Mouse (Mus musculus): ENCODE data around the gene Cd3d. TPM values are rescaled to one million over a fixed set of nuclear protein-coding genes. Genes with fewer than 3 reads are reported as not detected.

Cd3d gene
- total and polyA plus RNA-seq, 2 experiments from 2014 or later: not detected

DNA sequence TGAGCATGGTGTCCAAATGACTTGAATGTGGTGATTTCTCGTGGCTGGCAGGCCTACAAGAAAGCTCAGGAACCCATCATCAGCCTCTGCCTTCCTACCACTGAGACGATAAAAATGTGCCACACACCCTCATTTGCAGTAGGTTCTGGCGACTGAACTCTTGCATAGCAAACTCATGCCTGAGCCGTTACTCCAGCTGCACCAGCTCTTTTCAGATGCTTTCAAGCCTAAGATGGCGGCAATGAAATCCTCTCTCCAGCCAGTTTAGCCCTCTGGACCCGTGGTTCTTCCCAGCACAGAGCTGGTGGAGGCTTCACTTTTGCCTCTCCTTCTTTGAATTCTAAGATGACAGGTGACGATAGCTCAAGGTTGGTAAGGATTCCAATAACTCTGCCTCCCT lies 1.8 kb upstream of the Cd3d start:
- 68% methylated on average over 7 of the region's 7 CpGs for WGBS
- Histone ChIP-seq H3K36me3 (ENCODE audit: insufficient read depth, low read length) (no peaks in the 10 kb centered on the region), H3K9me3 (ENCODE audit: low read length) (no peaks in the 10 kb centered on the region), H3K4me3 (ENCODE audit: low read depth, low read length) (no peak overlapping the region), H3K4me2 (ENCODE audit: low read depth, low read length, poor library complexity, severe bottlenecking) (no peak overlapping the region), H3K4me1 (ENCODE audit: insufficient read depth, low read length) (no peaks in the 10 kb centered on the region), H3K9ac (replicated peaks; ENCODE audit: low read length, poor library complexity, severe bottlenecking) (no peak overlapping the region), H3K27ac (ENCODE audit: low read depth, low read length) (no peak overlapping the region), H3K27me3 (ENCODE audit: insufficient read depth, low read length) (peaks cover 4% of the 10 kb centered on the region)
- ATAC-seq (ENCODE audit: low FRiP score) (no peak), DNase-seq (ENCODE audit: low spot score) (no peak)
- TF ChIP-seq CTCF (IDR thresholded peaks at IDR 0.05): no peak

DNA sequence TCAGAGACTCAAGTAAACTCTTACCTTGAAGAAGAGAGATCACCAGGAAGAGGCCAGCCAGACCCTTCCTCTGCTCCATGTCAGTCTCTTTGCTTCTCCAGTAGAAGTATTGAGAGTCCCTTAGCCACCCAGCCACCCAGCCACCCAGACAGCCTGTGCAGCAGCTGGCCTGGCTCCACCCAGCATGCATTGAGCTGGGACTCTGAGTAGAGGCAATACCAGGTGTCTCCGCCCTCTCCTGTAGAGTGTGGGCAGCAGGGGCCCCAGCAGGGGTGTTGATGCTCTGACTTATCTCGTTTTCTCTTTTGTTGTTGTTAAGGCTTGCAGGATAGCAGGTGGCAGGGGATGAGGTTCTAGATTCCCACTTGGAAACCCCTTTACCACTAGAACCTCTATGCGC lies 1.3 kb upstream of the Cd3d start, which contains the start of gene Cd3g:
Gene Cd3g (minus strand): TSS at position 190 of the 400 bp plus-strand sequence.
- 78% methylated on average over 3 of the region's 3 CpGs for WGBS
- ATAC-seq (ENCODE audit: low FRiP score) (no peak), DNase-seq (ENCODE audit: low spot score) (no peak)
- H3K9ac ChIP-seq (replicated peaks; ENCODE audit: low read length, poor library complexity, severe bottlenecking): no peak within 1 kb of the TSS
- TF ChIP-seq CTCF (IDR thresholded peaks at IDR 0.05): no peak
- H3K27me3 ChIP-seq (ENCODE audit: insufficient read depth, low read length): peaks cover under 1% of the 10 kb centered on the region
- no peak within 1 kb of the TSS for H3K4me2 ChIP-seq (ENCODE audit: low read depth, low read length, poor library complexity, severe bottlenecking)
- H3K4me1 ChIP-seq (ENCODE audit: insufficient read depth, low read length): no peaks in the 10 kb centered on the region
- H3K36me3 ChIP-seq (ENCODE audit: insufficient read depth, low read length): no peaks in the 10 kb centered on the region
- H3K4me3 ChIP-seq (ENCODE audit: low read depth, low read length): no peak within 1 kb of the TSS
- no peak within 1 kb of the TSS for H3K27ac ChIP-seq (ENCODE audit: low read depth, low read length)
- H3K9me3 ChIP-seq (ENCODE audit: low read length): no peaks in the 10 kb centered on the region

DNA sequence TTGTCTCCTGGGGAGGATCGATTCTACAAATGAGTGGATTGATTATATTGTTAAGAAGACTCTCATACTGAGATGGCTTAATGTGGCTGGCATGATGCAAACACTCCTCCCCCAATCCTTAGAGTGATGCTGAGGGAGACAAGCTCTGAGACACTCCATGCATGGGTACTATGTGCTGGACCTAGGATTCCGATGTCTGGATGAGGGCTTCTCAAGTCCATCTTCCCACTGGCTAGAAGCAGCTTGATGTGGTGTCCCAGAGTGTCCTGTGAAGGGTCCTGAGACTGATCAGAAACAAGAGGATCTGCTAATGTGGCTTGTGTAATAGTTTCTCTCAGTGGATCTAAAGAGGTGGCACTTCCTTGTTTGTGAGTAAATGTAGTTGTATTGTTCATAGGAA lies 482 bp upstream of the Cd3d start:
- no peak for TF ChIP-seq CTCF (IDR thresholded peaks at IDR 0.05)
- Histone ChIP-seq H3K27ac (ENCODE audit: low read depth, low read length) (no peak overlapping the region), H3K36me3 (ENCODE audit: insufficient read depth, low read length) (no peaks in the 10 kb centered on the region), H3K9ac (replicated peaks; ENCODE audit: low read length, poor library complexity, severe bottlenecking) (no peak overlapping the region), H3K4me1 (ENCODE audit: insufficient read depth, low read length) (no peaks in the 10 kb centered on the region), H3K9me3 (ENCODE audit: low read length) (no peaks in the 10 kb centered on the region), H3K4me3 (ENCODE audit: low read depth, low read length) (no peak overlapping the region), H3K4me2 (ENCODE audit: low read depth, low read length, poor library complexity, severe bottlenecking) (no peak overlapping the region), H3K27me3 (ENCODE audit: insufficient read depth, low read length) (no peaks in the 10 kb centered on the region; the same call in 1 of the 2 replicates)
- DNase-seq (ENCODE audit: low spot score): no peak
- no peak for ATAC-seq (ENCODE audit: low FRiP score)
- WGBS: 94% methylated on average over 2 of the region's 2 CpGs

DNA sequence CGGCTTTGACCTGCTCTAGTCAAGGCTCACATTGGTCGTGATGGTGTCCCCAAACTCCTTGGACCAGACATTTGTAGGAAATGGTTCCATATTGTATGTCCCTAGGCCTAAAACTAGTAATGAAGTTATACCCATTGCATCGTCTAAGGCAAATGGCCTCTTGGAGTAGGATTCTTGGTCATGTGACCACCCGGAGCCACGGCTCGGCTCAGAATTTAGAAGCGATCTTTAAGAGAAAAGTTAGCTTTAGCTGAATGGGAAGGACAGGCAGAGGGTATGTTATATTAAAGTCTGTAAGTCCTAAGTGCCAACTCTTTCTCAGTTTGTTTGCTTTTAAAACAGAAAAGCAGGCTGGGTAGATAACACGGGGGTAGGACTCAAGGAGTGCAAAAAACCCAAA lies 495 bp downstream of the Cd3d start:
- ATAC-seq (ENCODE audit: low FRiP score) (no peak), DNase-seq (ENCODE audit: low spot score) (no peak)
- H3K27ac ChIP-seq (ENCODE audit: low read depth, low read length): no peak overlapping the region
- no peaks in the 10 kb centered on the region for H3K9me3 ChIP-seq (ENCODE audit: low read length)
- H3K4me3 ChIP-seq (ENCODE audit: low read depth, low read length): no peak overlapping the region
- no peaks in the 10 kb centered on the region for H3K4me1 ChIP-seq (ENCODE audit: insufficient read depth, low read length)
- no peak overlapping the region for H3K9ac ChIP-seq (replicated peaks; ENCODE audit: low read length, poor library complexity, severe bottlenecking)
- 87% methylated on average over 8 of the region's 8 CpGs for WGBS
- TF ChIP-seq CTCF (IDR thresholded peaks at IDR 0.05): no peak
- H3K27me3 ChIP-seq (ENCODE audit: insufficient read depth, low read length): no peaks in the 10 kb centered on the region; the same call in 1 of the 2 replicates
- no peak overlapping the region for H3K4me2 ChIP-seq (ENCODE audit: low read depth, low read length, poor library complexity, severe bottlenecking)
- no peaks in the 10 kb centered on the region for H3K36me3 ChIP-seq (ENCODE audit: insufficient read depth, low read length)

DNA sequence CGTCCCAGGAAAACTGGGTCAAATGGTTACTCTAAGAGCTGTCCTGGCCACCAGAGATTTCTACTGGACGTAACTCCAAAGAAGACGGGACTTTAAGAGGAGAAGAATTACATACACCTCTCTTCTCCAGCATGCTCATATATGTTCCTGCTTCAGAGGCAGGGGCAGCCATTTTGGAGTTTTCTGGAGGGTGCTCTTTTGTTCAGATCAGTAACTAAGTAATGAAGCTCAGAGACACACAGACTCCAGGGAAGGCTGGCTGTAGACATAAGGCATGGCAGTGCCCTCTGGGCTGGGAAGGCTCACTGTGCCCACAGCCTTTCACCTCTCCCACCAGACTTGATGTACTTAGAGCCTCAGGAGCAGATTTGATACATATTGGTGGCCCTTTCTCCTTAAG lies 945 bp downstream of the Cd3d start:
- DNase-seq (ENCODE audit: low spot score) (no peak), ATAC-seq (ENCODE audit: low FRiP score) (no peak)
- TF ChIP-seq CTCF (IDR thresholded peaks at IDR 0.05): no peak
- Histone ChIP-seq H3K9ac (replicated peaks; ENCODE audit: low read length, poor library complexity, severe bottlenecking) (no peak overlapping the region), H3K9me3 (ENCODE audit: low read length) (no peaks in the 10 kb centered on the region), H3K4me2 (ENCODE audit: low read depth, low read length, poor library complexity, severe bottlenecking) (no peak overlapping the region), H3K27ac (ENCODE audit: low read depth, low read length) (no peak overlapping the region), H3K27me3 (ENCODE audit: insufficient read depth, low read length) (no peaks in the 10 kb centered on the region; the same call in 1 of the 2 replicates), H3K4me1 (ENCODE audit: insufficient read depth, low read length) (no peaks in the 10 kb centered on the region), H3K36me3 (ENCODE audit: insufficient read depth, low read length) (no peaks in the 10 kb centered on the region), H3K4me3 (ENCODE audit: low read depth, low read length) (no peak overlapping the region)
- 96% methylated on average over 3 of the region's 3 CpGs for WGBS

DNA sequence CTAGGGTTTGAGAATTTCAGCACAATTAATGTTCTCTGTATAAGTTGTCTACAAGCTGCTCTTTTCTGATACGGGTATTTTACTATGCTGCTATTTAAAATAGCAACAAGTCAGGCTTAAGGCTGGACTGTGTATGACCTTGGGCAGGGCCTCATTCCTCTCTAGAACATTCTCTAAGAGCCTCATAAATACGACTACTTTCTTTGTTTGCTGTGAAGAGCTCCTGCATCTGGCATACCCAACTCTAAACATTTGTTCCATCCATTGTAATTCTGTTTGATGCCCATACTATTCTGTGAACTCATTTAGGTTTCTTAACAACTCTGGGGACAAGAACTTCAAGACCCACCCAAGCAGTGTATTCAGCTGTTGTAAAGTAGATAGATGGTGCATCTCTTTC lies 1.4 kb downstream of the Cd3d start:
- WGBS: 81% methylated on average over 2 of the region's 2 CpGs
- no peaks in the 10 kb centered on the region; the same call in 1 of the 2 replicates for H3K27me3 ChIP-seq (ENCODE audit: insufficient read depth, low read length)
- H3K36me3 ChIP-seq (ENCODE audit: insufficient read depth, low read length): no peaks in the 10 kb centered on the region
- no peak overlapping the region for H3K4me2 ChIP-seq (ENCODE audit: low read depth, low read length, poor library complexity, severe bottlenecking)
- H3K27ac ChIP-seq (ENCODE audit: low read depth, low read length): no peak overlapping the region
- no peak overlapping the region for H3K4me3 ChIP-seq (ENCODE audit: low read depth, low read length)
- no peak for TF ChIP-seq CTCF (IDR thresholded peaks at IDR 0.05)
- ATAC-seq (ENCODE audit: low FRiP score) (no peak), DNase-seq (ENCODE audit: low spot score) (no peak)
- H3K9me3 ChIP-seq (ENCODE audit: low read length): no peaks in the 10 kb centered on the region
- no peak overlapping the region for H3K9ac ChIP-seq (replicated peaks; ENCODE audit: low read length, poor library complexity, severe bottlenecking)
- H3K4me1 ChIP-seq (ENCODE audit: insufficient read depth, low read length): no peaks in the 10 kb centered on the region
